In genomic region chr5:38775500-38775899, GRCm38 (mm10) we compare ENCODE assay signal across 15 mouse cellular contexts.
DNase-seq lines count a peak whose midpoint lies in the region.
"Had no signal": no experiment of that assay in that cellular context is flagged by ENCODE, and none has a peak within 500 bp of the region (broad histone marks: within the 10 kb centered on the region; RNA-seq: fewer than 3 reads in every experiment).

No protein-coding gene starts in this region.

- peak; percentile 33 for DNase-seq in R1 (ENCODE audit: low read depth, low spot score)
- peak; percentile 23 for DNase-seq in ZHBTc4 (ENCODE audit: low read depth, low spot score)
- DNase-seq in frontal cortex, postnatal 36 days (ENCODE audit: low spot score in 2 of 2): peak; percentile 42 to 56
- DNase-seq in right cerebral cortex, postnatal 14 days: peak; percentile 31
- no peak for DNase-seq in lung, postnatal 10 days
- no peak for DNase-seq in neural tube, embryonic 10.5 days (ENCODE audit: extremely low spot score, low spot score)
- no peak for DNase-seq in gastrocnemius, postnatal 36 days
- DNase-seq: adrenal gland, postnatal 10 days; cerebellum, adult 9-10 months; forebrain, postnatal 0 days; gastrocnemius, postnatal 14 days; kidney, postnatal 36 days; lung, adult 2 months; midbrain, embryonic 14.5 days; thymus, postnatal 14 days had no signal

- intact Hi-C loops in gastrocnemius, postnatal 36 days (cut with DNase I): no loop called here

Comparison
In these comparisons a context has a peak if more than half of its experiments do, and no peak if none do; other contexts are left out.
1. DNase-seq: peak in R1 (single experiment), ZHBTc4 (single experiment), frontal cortex, postnatal 36 days (2 of 2) and right cerebral cortex, postnatal 14 days (single experiment); none in lung, postnatal 10 days (single experiment), neural tube, embryonic 10.5 days (single experiment) and gastrocnemius, postnatal 36 days (0 of 2).